Mouse (Mus musculus): ENCODE measurements around the gene Rasgrp4.

Rasgrp4 gene

GRCm38 (mm10) chr7:29148771-29149170, 14.1 kb downstream of the Rasgrp4 start:
- no peak for DNase-seq

- no peak for DNase-seq
Observed at GRCm38 (mm10) chr7:29151486-29151885, 16.8 kb downstream of the Rasgrp4 start.

- no peak for DNase-seq
Observed at GRCm38 (mm10) chr7:29154018-29154720, 19.5 kb downstream of the Rasgrp4 start.

GRCm38 (mm10) chr7:29155196-29155837, 20.7 kb downstream of the Rasgrp4 start:
- DNase-seq: peak; percentile 92

GRCm38 (mm10) chr7:29155838-29156782, 21.5 kb downstream of the Rasgrp4 start, which contains the start of gene Fam98c:
Gene Fam98c, minus strand, starts transcription at chr7:29156234.
- peak; percentile 82 for DNase-seq

GRCm38 (mm10) chr7:29158264-29158663, 23.6 kb downstream of the Rasgrp4 start:
- DNase-seq: no peak

GRCm38 (mm10) chr7:29162294-29162693, 27.6 kb downstream of the Rasgrp4 start:
- no peak for DNase-seq

GRCm38 (mm10) chr7:29162750-29163525, 28.3 kb downstream of the Rasgrp4 start:
- no peak for DNase-seq

GRCm38 (mm10) chr7:29167656-29168055, 33.0 kb downstream of the Rasgrp4 start:
- no peak for DNase-seq

- no peak for DNase-seq
Observed at GRCm38 (mm10) chr7:29168121-29168695, 33.6 kb downstream of the Rasgrp4 start.

GRCm38 (mm10) chr7:29168791-29169230, 34.2 kb downstream of the Rasgrp4 start:
- peak; percentile 37 for DNase-seq

- peak; percentile 80 for DNase-seq
Observed at GRCm38 (mm10) chr7:29169231-29170065, 34.8 kb downstream of the Rasgrp4 start.

GRCm38 (mm10) chr7:29170066-29170754, 35.6 kb downstream of the Rasgrp4 start, which contains the start of the genes Ggn and Spred3:
Gene Ggn, plus strand, starts transcription at chr7:29170210.
Gene Spred3, minus strand, starts transcription at chr7:29170411.
- DNase-seq: peak; percentile 31

- peak; percentile 26 for DNase-seq
Observed at GRCm38 (mm10) chr7:29170755-29171561, 36.3 kb downstream of the Rasgrp4 start.

GRCm38 (mm10) chr7:29171562-29172097, 37.0 kb downstream of the Rasgrp4 start:
- no peak for DNase-seq

- DNase-seq: no peak
Observed at GRCm38 (mm10) chr7:29172390-29173016, 37.9 kb downstream of the Rasgrp4 start.

GRCm38 (mm10) chr7:29178106-29178505, 43.5 kb downstream of the Rasgrp4 start:
- no peak for DNase-seq

GRCm38 (mm10) chr7:29179323-29179722, 44.7 kb downstream of the Rasgrp4 start:
- DNase-seq: no peak

Data from right cerebral cortex, postnatal 14 days (tissue).